ENCODE assay signal across 11 mouse cellular contexts in genomic region chr4:81579389-81580110, GRCm38 (mm10).
DNase-seq lines count a peak whose midpoint lies in the region; ATAC-seq and TF ChIP-seq lines count a peak whose summit lies in the region.
"Had no signal": no experiment of that assay in that cellular context is flagged by ENCODE, and none has a peak within 500 bp of the region (broad histone marks: within the 10 kb centered on the region; RNA-seq: fewer than 3 reads in every experiment).

No protein-coding gene starts in this region.

- WGBS in heart, adult 2 months: 67% methylated on average over 8 of the region's 8 CpGs
- WGBS in embryonic facial prominence, embryonic 12.5 days: 20% methylated on average over 8 of the region's 8 CpGs
- WGBS in hindbrain, embryonic 10.5 days: 51% methylated on average over 8 of the region's 8 CpGs
- 27% methylated on average over 8 of the region's 8 CpGs for WGBS in midbrain, embryonic 13.5 days

- H3K9me3 ChIP-seq in embryonic facial prominence, embryonic 12.5 days: no peaks in the 10 kb centered on the region
- H3K9me3 ChIP-seq in hindbrain, embryonic 10.5 days: no peaks in the 10 kb centered on the region
- H3K9me3 ChIP-seq in midbrain, embryonic 13.5 days: no peaks in the 10 kb centered on the region
- H3K9me3 ChIP-seq: intestine, embryonic 15.5 days had no signal

- TF ChIP-seq CTCF in heart, adult 2 months (IDR thresholded peaks at IDR 0.05): no peak

- no peaks in the 10 kb centered on the region for H3K79me2 ChIP-seq in heart, adult 2 months (replicated peaks; ENCODE audit: control insufficient read depth, insufficient read depth, low read length)

- no peak for ATAC-seq in embryonic facial prominence, embryonic 12.5 days (ENCODE audit: insufficient number of reproducible peaks, insufficient read depth, low FRiP score, low TSS enrichment)
- no peak for ATAC-seq in midbrain, embryonic 13.5 days
- ATAC-seq: intestine, embryonic 15.5 days had no signal

- no peak for TF ChIP-seq EP300 in heart, adult 2 months (IDR thresholded peaks at IDR 0.05; ENCODE audit: insufficient read depth, low read depth, low read length)

- peak overlapping the region; percentile 86 for H3K27ac ChIP-seq in heart, adult 2 months
- peak overlapping the region; percentile 86 for H3K27ac ChIP-seq in embryonic facial prominence, embryonic 12.5 days
- H3K27ac ChIP-seq in hindbrain, embryonic 10.5 days: peak overlapping the region; percentile 76
- H3K27ac ChIP-seq in midbrain, embryonic 13.5 days: peak overlapping the region; percentile 75
- H3K27ac ChIP-seq: intestine, embryonic 15.5 days had no signal

- peaks cover 8% of the 10 kb centered on the region for H3K36me3 ChIP-seq in heart, adult 2 months (ENCODE audit: control insufficient read depth, insufficient read depth, low read length)
- H3K36me3 ChIP-seq in embryonic facial prominence, embryonic 12.5 days: no peaks in the 10 kb centered on the region
- H3K36me3 ChIP-seq in hindbrain, embryonic 10.5 days: no peaks in the 10 kb centered on the region
- H3K36me3 ChIP-seq in midbrain, embryonic 13.5 days: no peaks in the 10 kb centered on the region
- H3K36me3 ChIP-seq: intestine, embryonic 15.5 days had no signal

- H3K27me3 ChIP-seq in heart, adult 2 months (ENCODE audit: control insufficient read depth, insufficient read depth, low read length): no peaks in the 10 kb centered on the region
- no peaks in the 10 kb centered on the region for H3K27me3 ChIP-seq in embryonic facial prominence, embryonic 12.5 days
- H3K27me3 ChIP-seq in hindbrain, embryonic 10.5 days (ENCODE audit: insufficient read depth, poor library complexity, severe bottlenecking): no peaks in the 10 kb centered on the region
- H3K27me3 ChIP-seq in midbrain, embryonic 13.5 days: no peaks in the 10 kb centered on the region
- H3K27me3 ChIP-seq: intestine, embryonic 15.5 days had no signal

- H3K4me3 ChIP-seq in heart, adult 2 months: no peak overlapping the region
- H3K4me3 ChIP-seq in embryonic facial prominence, embryonic 12.5 days: no peak overlapping the region
- H3K4me3 ChIP-seq in hindbrain, embryonic 10.5 days: no peak overlapping the region
- H3K4me3 ChIP-seq in midbrain, embryonic 13.5 days (replicated peaks): no peak overlapping the region
- H3K4me3 ChIP-seq: intestine, embryonic 15.5 days had no signal

- peak in 1 of 2 experiments; percentile 5 for DNase-seq in heart, adult 2 months
- no peak for DNase-seq in heart, postnatal 36 days
- peak; percentile 8 for DNase-seq in hindbrain, embryonic 10.5 days (ENCODE audit: low spot score)
- no peak for DNase-seq in urinary bladder, postnatal 25 days (ENCODE audit: low spot score)
- no peak for DNase-seq in urinary bladder, postnatal 14 days (ENCODE audit: low spot score)
- DNase-seq in lung, postnatal 36 days: no peak
- DNase-seq: layer of hippocampus, adult 9-11 months; right cerebral cortex, adult 18-20 months had no signal

- H3K4me2 ChIP-seq in embryonic facial prominence, embryonic 12.5 days (replicated peaks): no peak overlapping the region; the same call in 1 of the 2 replicates
- no peak overlapping the region for H3K4me2 ChIP-seq in midbrain, embryonic 13.5 days (replicated peaks)
- H3K4me2 ChIP-seq: intestine, embryonic 15.5 days had no signal

- peak overlapping the region; percentile 30; the same call in 1 of the 2 replicates for H3K9ac ChIP-seq in heart, adult 2 months (ENCODE audit: low read depth, low read length)
- no peak overlapping the region for H3K9ac ChIP-seq in embryonic facial prominence, embryonic 12.5 days
- H3K9ac ChIP-seq in midbrain, embryonic 13.5 days (replicated peaks): no peak overlapping the region
- H3K9ac ChIP-seq: intestine, embryonic 15.5 days had no signal

- H3K4me1 ChIP-seq in heart, adult 2 months (ENCODE audit: control insufficient read depth, insufficient read depth, low read length): peaks cover 1% of the 10 kb centered on the region; the same call in 1 of the 2 replicates
- H3K4me1 ChIP-seq in embryonic facial prominence, embryonic 12.5 days: peaks cover 33% of the 10 kb centered on the region
- peaks cover 23% of the 10 kb centered on the region for H3K4me1 ChIP-seq in hindbrain, embryonic 10.5 days (replicated peaks)
- H3K4me1 ChIP-seq in midbrain, embryonic 13.5 days (replicated peaks): peaks cover 18% of the 10 kb centered on the region
- H3K4me1 ChIP-seq: intestine, embryonic 15.5 days had no signal

- intact Hi-C loops in heart, adult 2 months (cut with DNase I): loop anchor here (5.0 kb wide), 2 partner anchors 43 to 183 kb away; no protein-coding TSS in a partner anchor
- intact Hi-C loops in heart, postnatal 36 days (cut with DNase I): loop anchor here (2.0 to 5.0 kb wide), 5 partner anchors 41 to 733 kb away; no protein-coding TSS in a partner anchor

- no peak for TF ChIP-seq POLR2A in heart, adult 2 months (IDR thresholded peaks at IDR 0.05; ENCODE audit: insufficient read depth, low read depth, low read length)
